Mouse (Mus musculus): Measurements from ENCODE around the gene Wdr34. TPM values are rescaled to one million over a fixed set of nuclear protein-coding genes. Genes with fewer than 3 reads are reported as not detected.
A peak's percentile ranks its signal among the peaks of the same experiment; 100 is the strongest.

Gene Wdr34
- polyA plus RNA-seq, 1 experiment = 71.2 TPM

DNA sequence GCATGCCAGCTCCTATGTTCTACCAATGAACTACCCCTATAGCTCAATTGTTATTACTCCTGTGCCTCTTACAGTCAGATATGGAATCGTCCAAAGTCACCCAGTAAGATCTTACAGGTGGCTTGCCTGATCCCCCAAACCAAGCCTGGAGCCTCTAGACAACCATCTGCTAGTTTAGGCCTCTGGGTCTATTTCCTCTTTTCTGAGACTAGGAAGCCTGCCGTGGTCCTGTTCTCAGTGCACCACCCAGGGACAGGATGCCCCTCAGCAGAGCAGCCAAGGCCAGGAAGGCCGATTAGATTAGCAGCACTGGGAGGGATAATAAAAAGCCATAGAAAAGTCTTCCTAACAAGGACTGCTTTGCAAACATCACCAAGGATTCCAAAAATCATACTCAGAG is 1.1 kb upstream of the Wdr34 start:
- no peak for DNase-seq (ENCODE audit: low read depth)

DNA sequence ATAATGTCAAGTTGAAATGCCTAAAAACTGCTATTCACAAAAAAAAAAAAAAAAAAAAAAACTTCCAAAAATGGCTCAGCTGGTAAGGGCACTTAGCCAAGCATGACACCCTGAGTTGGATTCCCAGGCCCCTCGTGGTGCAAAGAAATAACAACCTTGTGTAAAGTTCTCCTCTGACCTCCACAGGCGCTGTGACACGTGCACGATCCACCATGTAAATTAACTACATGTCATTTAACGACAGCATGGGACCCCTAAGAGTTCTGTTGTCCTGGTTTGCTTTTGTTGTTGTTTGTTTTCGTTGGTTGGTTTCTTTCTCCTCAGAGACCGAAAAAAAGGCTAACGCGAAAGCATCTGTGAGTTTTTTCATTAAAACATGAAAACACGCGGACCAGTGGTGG is 580 bp downstream of the Wdr34 start:
- DNase-seq (ENCODE audit: low read depth) = no peak
- TF ChIP-seq CTCF (IDR thresholded peaks at IDR 0.05; ENCODE audit: borderline replicate concordance, extremely low read depth, insufficient read depth, insufficient read length) (no peak), POLR2A (IDR thresholded peaks at IDR 0.05; ENCODE audit: borderline replicate concordance, extremely low read depth, insufficient read depth, insufficient read length, poor library complexity, severe bottlenecking) (no peak)

More for the DNA sequence above, 1.1 kb upstream of the Wdr34 start:
- TF ChIP-seq CTCF (IDR thresholded peaks at IDR 0.05; ENCODE audit: borderline replicate concordance, extremely low read depth, insufficient read depth, insufficient read length) (no peak), POLR2A (IDR thresholded peaks at IDR 0.05; ENCODE audit: borderline replicate concordance, extremely low read depth, insufficient read depth, insufficient read length, poor library complexity, severe bottlenecking) (no peak)

GRCm38 (mm10) chr2:30047127-30047526 is 1.6 kb downstream of the Wdr34 start:
- no peak for DNase-seq (ENCODE audit: low read depth)
- TF ChIP-seq POLR2A (IDR thresholded peaks at IDR 0.05; ENCODE audit: borderline replicate concordance, extremely low read depth, insufficient read depth, insufficient read length, poor library complexity, severe bottlenecking) = no peak
- TF ChIP-seq CTCF (IDR thresholded peaks at IDR 0.05; ENCODE audit: borderline replicate concordance, extremely low read depth, insufficient read depth, insufficient read length) = no peak

DNA sequence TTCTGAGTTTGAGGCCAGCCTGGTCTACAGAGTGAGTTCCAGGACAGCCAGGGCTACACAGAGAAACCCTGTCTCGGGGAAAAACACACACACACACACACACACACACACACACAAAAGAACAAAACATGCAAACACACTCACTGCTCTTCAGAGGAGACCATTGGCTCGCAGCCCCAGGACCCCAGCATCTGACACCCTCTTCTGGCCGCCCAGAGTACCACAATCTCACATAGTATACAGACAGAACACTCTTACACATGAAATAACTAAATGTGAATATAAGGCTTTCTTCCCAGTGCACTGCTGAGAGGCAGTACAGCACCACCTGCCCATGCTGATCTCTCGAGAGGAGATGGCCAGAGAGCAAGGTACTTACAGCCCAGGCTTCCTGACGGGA is 4.1 kb downstream of the Wdr34 start:
- DNase-seq (ENCODE audit: low read depth) = no peak
- TF ChIP-seq CTCF (IDR thresholded peaks at IDR 0.05; ENCODE audit: borderline replicate concordance, extremely low read depth, insufficient read depth, insufficient read length) (no peak), POLR2A (IDR thresholded peaks at IDR 0.05; ENCODE audit: borderline replicate concordance, extremely low read depth, insufficient read depth, insufficient read length, poor library complexity, severe bottlenecking) (no peak)

DNA sequence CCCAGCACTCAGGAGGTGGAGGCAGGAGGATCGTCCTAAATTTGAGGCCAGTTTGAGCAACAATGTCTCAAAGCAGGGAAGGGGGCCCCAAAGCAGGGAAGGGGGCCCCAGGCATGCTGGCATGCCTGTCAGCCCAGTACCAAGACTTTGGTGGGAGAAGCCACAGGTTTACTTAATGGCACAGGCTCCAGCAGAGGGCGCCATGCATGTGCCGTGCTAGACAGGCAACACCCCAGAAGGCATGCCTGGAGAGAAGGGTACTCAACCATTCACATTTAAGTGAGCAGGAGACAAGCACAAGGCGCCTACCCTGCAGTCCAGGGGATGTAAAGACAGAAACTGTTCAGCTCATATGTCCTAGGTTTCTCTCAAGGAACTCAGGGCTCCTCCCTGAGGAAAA is 6.2 kb downstream of the Wdr34 start:
- TF ChIP-seq POLR2A (IDR thresholded peaks at IDR 0.05; ENCODE audit: borderline replicate concordance, extremely low read depth, insufficient read depth, insufficient read length, poor library complexity, severe bottlenecking) = no peak
- peak; percentile 89 for TF ChIP-seq CTCF (IDR thresholded peaks at IDR 0.05; ENCODE audit: borderline replicate concordance, extremely low read depth, insufficient read depth, insufficient read length)
- DNase-seq (ENCODE audit: low read depth) = peak; percentile 88

- no peak for DNase-seq (ENCODE audit: low read depth)
- TF ChIP-seq POLR2A (IDR thresholded peaks at IDR 0.05; ENCODE audit: borderline replicate concordance, extremely low read depth, insufficient read depth, insufficient read length, poor library complexity, severe bottlenecking) (no peak), CTCF (IDR thresholded peaks at IDR 0.05; ENCODE audit: borderline replicate concordance, extremely low read depth, insufficient read depth, insufficient read length) (no peak)
Measured at GRCm38 (mm10) chr2:30039687-30040086, 9.0 kb downstream of the Wdr34 start.

DNA sequence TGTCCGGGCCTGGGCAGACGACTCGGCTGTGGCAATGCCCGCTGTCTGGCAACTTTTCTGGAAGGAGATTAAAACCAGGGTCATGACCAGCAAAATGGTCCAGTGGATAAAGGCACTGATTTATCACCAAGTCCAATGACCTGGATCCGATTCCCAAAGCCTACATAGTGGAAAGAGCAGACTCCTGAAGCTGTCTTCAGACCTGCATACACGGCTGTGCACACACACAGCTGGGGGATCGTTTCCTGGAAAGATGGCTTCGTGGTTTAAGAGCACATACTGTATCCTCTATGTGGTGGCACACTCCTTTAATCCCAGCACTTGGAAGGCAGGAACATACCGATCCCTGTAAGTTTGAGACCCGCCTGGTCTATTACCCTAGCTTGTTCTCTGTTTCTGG is 10.3 kb downstream of the Wdr34 start:
- no peak for TF ChIP-seq CTCF (IDR thresholded peaks at IDR 0.05; ENCODE audit: borderline replicate concordance, extremely low read depth, insufficient read depth, insufficient read length)
- no peak for TF ChIP-seq POLR2A (IDR thresholded peaks at IDR 0.05; ENCODE audit: borderline replicate concordance, extremely low read depth, insufficient read depth, insufficient read length, poor library complexity, severe bottlenecking)
- DNase-seq (ENCODE audit: low read depth) = no peak

DNA sequence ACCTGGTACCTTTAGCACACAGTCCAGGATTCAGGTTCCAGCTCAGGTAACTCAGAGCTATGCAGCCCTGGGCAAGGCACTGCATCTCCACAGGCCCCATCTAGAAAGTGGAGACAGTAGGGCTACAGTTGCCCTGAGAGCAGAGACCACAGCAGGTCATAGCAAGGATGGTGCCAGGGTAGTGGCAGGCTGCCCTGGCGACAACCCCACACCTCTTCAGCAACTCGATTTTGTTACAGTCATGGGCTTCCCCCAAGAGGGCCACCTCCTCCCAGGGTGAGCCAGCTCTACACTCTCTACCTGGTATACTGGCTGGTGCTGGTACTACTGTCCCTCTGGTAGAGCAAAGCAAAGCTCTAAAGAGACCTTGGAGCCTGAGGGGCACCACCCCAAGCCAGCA is 10.9 kb downstream of the Wdr34 start:
- TF ChIP-seq CTCF (IDR thresholded peaks at IDR 0.05; ENCODE audit: borderline replicate concordance, extremely low read depth, insufficient read depth, insufficient read length) (no peak), POLR2A (IDR thresholded peaks at IDR 0.05; ENCODE audit: borderline replicate concordance, extremely low read depth, insufficient read depth, insufficient read length, poor library complexity, severe bottlenecking) (no peak)

GRCm38 (mm10) chr2:30032957-30033356 is 15.7 kb downstream of the Wdr34 start:
- no peak for DNase-seq (ENCODE audit: low read depth)
- no peak for TF ChIP-seq POLR2A (IDR thresholded peaks at IDR 0.05; ENCODE audit: borderline replicate concordance, extremely low read depth, insufficient read depth, insufficient read length, poor library complexity, severe bottlenecking)
- TF ChIP-seq CTCF (IDR thresholded peaks at IDR 0.05; ENCODE audit: borderline replicate concordance, extremely low read depth, insufficient read depth, insufficient read length) = no peak

More for the DNA sequence above, 10.9 kb downstream of the Wdr34 start:
- DNase-seq (ENCODE audit: low read depth) = no peak

DNA sequence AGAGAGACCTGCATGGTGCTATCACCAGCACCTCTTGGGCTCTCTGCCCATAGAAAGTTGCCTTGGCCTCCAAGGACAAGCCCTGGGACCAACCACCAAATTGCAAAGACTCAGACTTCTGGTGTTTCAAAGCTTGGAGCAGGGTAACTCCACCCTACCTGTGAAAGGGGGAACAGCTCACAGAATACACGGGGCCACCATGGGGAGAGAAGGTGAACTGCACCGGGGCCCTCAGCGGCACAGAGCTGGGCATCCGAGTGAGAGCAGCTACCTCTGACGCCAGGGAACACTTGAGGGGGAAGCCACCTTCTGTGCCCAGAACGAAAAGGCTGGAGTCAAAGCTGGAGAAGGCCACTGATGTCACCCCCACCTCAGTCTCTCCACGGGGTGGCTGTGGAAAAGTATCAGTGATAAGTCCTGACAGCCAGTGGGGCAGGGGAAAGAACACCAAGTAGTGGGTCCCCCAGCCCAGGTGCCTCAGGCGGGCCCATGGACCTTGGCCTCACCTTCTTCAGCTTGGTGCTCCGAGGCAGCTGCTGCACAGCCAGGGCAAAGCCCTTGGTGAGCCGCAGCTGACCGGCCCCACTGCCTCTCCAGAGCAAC is 16.3 kb downstream of the Wdr34 start:
- TF ChIP-seq POLR2A (IDR thresholded peaks at IDR 0.05; ENCODE audit: borderline replicate concordance, extremely low read depth, insufficient read depth, insufficient read length, poor library complexity, severe bottlenecking) = no peak
- TF ChIP-seq CTCF (IDR thresholded peaks at IDR 0.05; ENCODE audit: borderline replicate concordance, extremely low read depth, insufficient read depth, insufficient read length) = peak; percentile 20; the same call in 1 of the 2 replicates
- no peak for DNase-seq (ENCODE audit: low read depth)

GRCm38 (mm10) chr2:30026997-30027396 is 21.7 kb downstream of the Wdr34 start:
- TF ChIP-seq CTCF (IDR thresholded peaks at IDR 0.05; ENCODE audit: borderline replicate concordance, extremely low read depth, insufficient read depth, insufficient read length) (no peak), POLR2A (IDR thresholded peaks at IDR 0.05; ENCODE audit: borderline replicate concordance, extremely low read depth, insufficient read depth, insufficient read length, poor library complexity, severe bottlenecking) (no peak)
- DNase-seq (ENCODE audit: low read depth) = no peak

DNA sequence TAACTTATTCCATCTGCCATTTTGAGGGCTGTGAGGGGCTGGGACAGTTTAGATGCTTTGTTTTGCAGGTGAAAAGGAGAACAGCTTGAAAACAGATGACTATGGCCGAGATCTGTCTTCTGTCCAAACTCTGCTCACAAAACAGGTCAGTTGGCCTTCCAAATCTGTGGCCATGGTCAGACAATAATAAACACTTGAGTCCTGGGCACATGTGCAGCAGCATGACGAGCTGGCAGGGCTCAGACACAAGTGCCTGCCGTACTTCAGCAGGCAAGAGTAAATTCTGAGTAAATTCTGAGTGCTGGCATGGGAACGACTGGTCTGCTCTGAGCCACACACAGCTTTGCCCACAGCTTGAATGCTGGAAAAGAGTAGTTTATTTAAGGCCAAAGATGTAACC is 23.2 kb downstream of the Wdr34 start:
- no peak for DNase-seq (ENCODE audit: low read depth)

More for the DNA sequence above, 23.2 kb downstream of the Wdr34 start:
- no peak for TF ChIP-seq CTCF (IDR thresholded peaks at IDR 0.05; ENCODE audit: borderline replicate concordance, extremely low read depth, insufficient read depth, insufficient read length)
- TF ChIP-seq POLR2A (IDR thresholded peaks at IDR 0.05; ENCODE audit: borderline replicate concordance, extremely low read depth, insufficient read depth, insufficient read length, poor library complexity, severe bottlenecking) = no peak
